In the genomic region with DNA sequence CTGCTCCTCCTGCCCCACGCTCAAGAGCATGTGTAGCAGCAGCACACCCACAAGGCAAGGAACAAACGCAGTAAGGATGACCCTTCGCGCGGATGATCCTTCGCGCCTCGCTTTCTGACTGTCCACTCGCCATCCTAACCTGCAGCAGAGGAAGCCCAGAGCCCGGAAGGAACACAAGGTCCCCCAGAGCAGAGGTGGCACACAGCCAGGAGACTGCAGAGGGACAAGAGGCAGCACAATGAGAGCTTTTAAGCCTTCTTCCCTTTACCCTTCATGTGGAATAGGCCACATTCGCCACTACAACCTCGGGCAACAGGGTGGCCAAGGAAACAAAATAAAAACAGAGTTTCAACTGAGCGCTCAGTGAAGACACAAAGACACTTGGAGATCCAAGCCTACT, we compare ENCODE assay signal across 13 mouse cellular contexts. TPM values are rescaled to one million over a fixed set of nuclear protein-coding genes. Genes with fewer than 3 reads are reported as not detected.
A peak's percentile ranks its signal among the peaks of the same experiment; 100 is the strongest.
DNase-seq lines count a peak whose midpoint lies in the region; ATAC-seq and TF ChIP-seq lines count a peak whose summit lies in the region.
"Had no signal": no experiment of that assay in that cellular context is flagged by ENCODE, and none has a peak within 500 bp of the region (broad histone marks: within the 10 kb centered on the region; RNA-seq: fewer than 3 reads in every experiment).

No protein-coding gene starts in this region.

- TF ChIP-seq POLR2A in testis, adult 2 months (IDR thresholded peaks at IDR 0.05; ENCODE audit: control insufficient read depth, low read depth, low read length) = no peak

- H3K36me3 ChIP-seq in testis, adult 2 months (ENCODE audit: control insufficient read depth, insufficient read depth, low read length) = no peaks in the 10 kb centered on the region
- H3K36me3 ChIP-seq in forebrain, embryonic 15.5 days = peaks cover 3% of the 10 kb centered on the region; the same call in 1 of the 2 replicates
- H3K36me3 ChIP-seq: neural tube, embryonic 12.5 days had no signal

- no peaks in the 10 kb centered on the region for H3K27me3 ChIP-seq in testis, adult 2 months (ENCODE audit: control insufficient read depth, insufficient read depth, low read length)
- H3K27me3 ChIP-seq in forebrain, embryonic 15.5 days = no peaks in the 10 kb centered on the region
- H3K27me3 ChIP-seq: liver, embryonic 15.5 days; neural tube, embryonic 12.5 days had no signal

- no peak overlapping the region for H3K4me2 ChIP-seq in forebrain, embryonic 15.5 days (replicated peaks)
- H3K4me2 ChIP-seq: liver, embryonic 15.5 days; neural tube, embryonic 12.5 days had no signal

- H3K27ac ChIP-seq in testis, adult 2 months (ENCODE audit: control insufficient read depth, insufficient read depth, low read depth, low read length) = no peak overlapping the region
- no peak overlapping the region for H3K27ac ChIP-seq in forebrain, embryonic 15.5 days (replicated peaks)
- H3K27ac ChIP-seq: liver, embryonic 15.5 days; neural tube, embryonic 12.5 days had no signal

- 85% methylated on average over 13 of the region's 13 CpGs for WGBS in forebrain, embryonic 15.5 days

- H3K4me1 ChIP-seq in testis, adult 2 months (ENCODE audit: control insufficient read depth, insufficient read depth, low read length) = peaks cover 7% of the 10 kb centered on the region
- H3K4me1 ChIP-seq in forebrain, embryonic 15.5 days = no peaks in the 10 kb centered on the region
- H3K4me1 ChIP-seq: neural tube, embryonic 12.5 days had no signal

- no peaks in the 10 kb centered on the region for H3K9me3 ChIP-seq in forebrain, embryonic 15.5 days
- H3K9me3 ChIP-seq: liver, embryonic 15.5 days; neural tube, embryonic 12.5 days had no signal

- no peak overlapping the region for H3K9ac ChIP-seq in forebrain, embryonic 15.5 days (replicated peaks)
- H3K9ac ChIP-seq: liver, embryonic 15.5 days; neural tube, embryonic 12.5 days had no signal

- ATAC-seq in forebrain, embryonic 15.5 days (replicated peaks) = no peak

- H3K4me3 ChIP-seq in testis, adult 2 months (ENCODE audit: control insufficient read depth, low read depth, low read length) = 0 out of 2 replicates have a peak overlapping the region, but pooled peaks have one; percentile 14
- no peak overlapping the region for H3K4me3 ChIP-seq in forebrain, embryonic 15.5 days
- H3K4me3 ChIP-seq: liver, embryonic 15.5 days; neural tube, embryonic 12.5 days had no signal

- peak; percentile 48 for DNase-seq in adrenal gland, postnatal 25 days
- DNase-seq in adrenal gland, adult 8-10 months = no peak
- peak; percentile 55 for DNase-seq in kidney, postnatal 10 days
- DNase-seq in kidney, adult 8-10 months = no peak
- peak; percentile 23 for DNase-seq in right cerebral cortex, postnatal 14 days
- DNase-seq in right cerebral cortex, postnatal 36 days (ENCODE audit: low spot score in 2 of 2) = no peak
- DNase-seq: B cell, adult 2 months; right cerebral cortex, adult 18-20 months; thymus, postnatal 4 days had no signal

- TF ChIP-seq CTCF in testis, adult 2 months (IDR thresholded peaks at IDR 0.05; ENCODE audit: control insufficient read depth, insufficient read depth, insufficient replicate concordance, low read depth, low read length) = no peak

RNA-seq across cellular contexts. Expression of gene Ero1l, which starts 8.9 kb away (rescaled TPM):
- 41.0 and 47.2 TPM in 2 replicates for total RNA-seq in adrenal gland, postnatal 25 days (2021)
- total RNA-seq in adrenal gland, adult 8-10 months (2022) = 10 to 100 TPM; 52.1 to 60.2 (median 54.6) TPM
- 3.4 and 4.7 TPM in 2 replicates for polyA plus RNA-seq in testis, adult 2 months (2012; rRNA removed)
- 22.8 and 24.1 TPM in 2 replicates for polyA plus RNA-seq in forebrain, embryonic 15.5 days (2015; fragmentation: Nextera tagmentation; extraction: Ambion mirVana)

RNA-seq across cellular contexts. Expression of gene Psmc6, which starts 19.9 kb away (rescaled TPM):
- total RNA-seq in adrenal gland, postnatal 25 days (2021) = 122 and 142 TPM in 2 replicates
- 100 to 1,000 TPM; 101 to 144 (median 136) TPM for total RNA-seq in adrenal gland, adult 8-10 months (2022)
- polyA plus RNA-seq in testis, adult 2 months (2012; rRNA removed) = 24.2 and 38.0 TPM in 2 replicates
- polyA plus RNA-seq in forebrain, embryonic 15.5 days (2015; fragmentation: Nextera tagmentation; extraction: Ambion mirVana) = 170 and 179 TPM in 2 replicates

RNA-seq across cellular contexts. Expression of gene Styx, which starts 41.2 kb away (rescaled TPM):
- total RNA-seq in adrenal gland, postnatal 25 days (2021) = 20.9 and 31.1 TPM in 2 replicates
- total RNA-seq in adrenal gland, adult 8-10 months (2022) = 10 to 100 TPM; 20.7 to 25.4 (median 22.1) TPM
- 14.4 and 15.1 TPM in 2 replicates for polyA plus RNA-seq in testis, adult 2 months (2012; rRNA removed)
- 63.2 and 65.3 TPM in 2 replicates for polyA plus RNA-seq in forebrain, embryonic 15.5 days (2015; fragmentation: Nextera tagmentation; extraction: Ambion mirVana)

Comparison
In these comparisons a context has a peak if more than half of its experiments do, and no peak if none do; other contexts are left out.
1. DNase-seq: peak in adrenal gland, postnatal 25 days (single experiment), kidney, postnatal 10 days (single experiment) and right cerebral cortex, postnatal 14 days (single experiment); none in adrenal gland, adult 8-10 months (single experiment), kidney, adult 8-10 months (0 of 2) and right cerebral cortex, postnatal 36 days (0 of 2).